Mouse (Mus musculus): ENCODE results near the gene Dmac1. TPM values are rescaled to one million over a fixed set of nuclear protein-coding genes. Genes with fewer than 3 reads are reported as not detected.
A peak's percentile ranks its signal among the peaks of the same experiment; 100 is the strongest.

The Dmac1 gene
- total and polyA plus RNA-seq, 2 experiments from 2014 or later: 54.4 to 81.7 TPM

- no peaks in the 10 kb centered on the region for H3K4me1 ChIP-seq (ENCODE audit: insufficient read depth, low read length)
- no peak for TF ChIP-seq CTCF (IDR thresholded peaks at IDR 0.05)
- no peak overlapping the region for H3K4me3 ChIP-seq (ENCODE audit: low read depth, low read length)
- H3K4me2 ChIP-seq (ENCODE audit: low read depth, low read length, poor library complexity, severe bottlenecking): no peak overlapping the region
- DNase-seq (ENCODE audit: low spot score) (no peak), ATAC-seq (ENCODE audit: low FRiP score) (no peak)
- no peaks in the 10 kb centered on the region for H3K9me3 ChIP-seq (ENCODE audit: low read length)
- H3K36me3 ChIP-seq (ENCODE audit: insufficient read depth, low read length): no peaks in the 10 kb centered on the region
- no peak overlapping the region for H3K9ac ChIP-seq (replicated peaks; ENCODE audit: low read length, poor library complexity, severe bottlenecking)
- no peak overlapping the region for H3K27ac ChIP-seq (ENCODE audit: low read depth, low read length)
- WGBS: 70% methylated on average over 1 of the region's 1 CpGs
- H3K27me3 ChIP-seq (ENCODE audit: insufficient read depth, low read length): no peaks in the 10 kb centered on the region
Measured at GRCm38 (mm10) chr4:75300205-75300972, 22.3 kb upstream of the Dmac1 start.

GRCm38 (mm10) chr4:75292315-75292714 is 14.2 kb upstream of the Dmac1 start:
- no peak overlapping the region for H3K9ac ChIP-seq (replicated peaks; ENCODE audit: low read length, poor library complexity, severe bottlenecking)
- ATAC-seq (ENCODE audit: low FRiP score): no peak
- no peaks in the 10 kb centered on the region for H3K36me3 ChIP-seq (ENCODE audit: insufficient read depth, low read length)
- no peaks in the 10 kb centered on the region for H3K4me1 ChIP-seq (ENCODE audit: insufficient read depth, low read length)
- no peak for DNase-seq (ENCODE audit: low spot score)
- WGBS: 45% methylated on average over 4 of the region's 4 CpGs
- H3K4me3 ChIP-seq (ENCODE audit: low read depth, low read length): no peak overlapping the region
- no peak for TF ChIP-seq CTCF (IDR thresholded peaks at IDR 0.05)
- no peak overlapping the region for H3K4me2 ChIP-seq (ENCODE audit: low read depth, low read length, poor library complexity, severe bottlenecking)
- H3K27ac ChIP-seq (ENCODE audit: low read depth, low read length): no peak overlapping the region
- no peaks in the 10 kb centered on the region for H3K27me3 ChIP-seq (ENCODE audit: insufficient read depth, low read length)
- no peaks in the 10 kb centered on the region for H3K9me3 ChIP-seq (ENCODE audit: low read length)

- no peaks in the 10 kb centered on the region for H3K4me1 ChIP-seq (ENCODE audit: insufficient read depth, low read length)
- H3K27ac ChIP-seq (ENCODE audit: low read depth, low read length): no peak overlapping the region
- H3K9me3 ChIP-seq (ENCODE audit: low read length): no peaks in the 10 kb centered on the region
- H3K27me3 ChIP-seq (ENCODE audit: insufficient read depth, low read length): no peaks in the 10 kb centered on the region
- no peak overlapping the region for H3K4me2 ChIP-seq (ENCODE audit: low read depth, low read length, poor library complexity, severe bottlenecking)
- no peak overlapping the region for H3K4me3 ChIP-seq (ENCODE audit: low read depth, low read length)
- DNase-seq (ENCODE audit: low spot score) (no peak), ATAC-seq (ENCODE audit: low FRiP score) (no peak)
- no peak for TF ChIP-seq CTCF (IDR thresholded peaks at IDR 0.05)
- WGBS: 90% methylated on average over 4 of the region's 4 CpGs
- H3K36me3 ChIP-seq (ENCODE audit: insufficient read depth, low read length): no peaks in the 10 kb centered on the region
- H3K9ac ChIP-seq (replicated peaks; ENCODE audit: low read length, poor library complexity, severe bottlenecking): no peak overlapping the region
Measured at GRCm38 (mm10) chr4:75291142-75291541, 13.0 kb upstream of the Dmac1 start.

- whole genome bisulfite sequencing: 7% methylated on average over 30 of the region's 30 CpGs
- peak; percentile 5 for DNase-seq (ENCODE audit: low spot score)
Measured at GRCm38 (mm10) chr4:75277467-75278196, 473 bp downstream of the Dmac1 start.

GRCm38 (mm10) chr4:75275737-75276136 is 2.4 kb downstream of the Dmac1 start:
- no peak overlapping the region for H3K4me2 ChIP-seq (ENCODE audit: low read depth, low read length, poor library complexity, severe bottlenecking)
- no peaks in the 10 kb centered on the region for H3K9me3 ChIP-seq (ENCODE audit: low read length)
- no peaks in the 10 kb centered on the region for H3K27me3 ChIP-seq (ENCODE audit: insufficient read depth, low read length)
- H3K9ac ChIP-seq (replicated peaks; ENCODE audit: low read length, poor library complexity, severe bottlenecking): no peak overlapping the region
- H3K4me1 ChIP-seq (ENCODE audit: insufficient read depth, low read length): no peaks in the 10 kb centered on the region
- no peak overlapping the region for H3K4me3 ChIP-seq (ENCODE audit: low read depth, low read length)
- H3K27ac ChIP-seq (ENCODE audit: low read depth, low read length): no peak overlapping the region
- DNase-seq (ENCODE audit: low spot score): no peak
- ATAC-seq (ENCODE audit: low FRiP score): no peak
- H3K36me3 ChIP-seq (ENCODE audit: insufficient read depth, low read length): 0 out of 2 replicates have a peak, but pooled peaks cover 4% of the 10 kb centered on the region
- TF ChIP-seq CTCF (IDR thresholded peaks at IDR 0.05): no peak
- 96% methylated on average over 2 of the region's 2 CpGs for WGBS

More at GRCm38 (mm10) chr4:75277467-75278196, 473 bp downstream of the Dmac1 start:
- Histone ChIP-seq H3K4me2 (ENCODE audit: low read depth, low read length, poor library complexity, severe bottlenecking) (peak overlapping the region; percentile 62), H3K27ac (ENCODE audit: low read depth, low read length) (peak overlapping the region; percentile 62), H3K27me3 (ENCODE audit: insufficient read depth, low read length) (no peaks in the 10 kb centered on the region), H3K4me1 (ENCODE audit: insufficient read depth, low read length) (no peaks in the 10 kb centered on the region), H3K9me3 (ENCODE audit: low read length) (no peaks in the 10 kb centered on the region), H3K9ac (replicated peaks; ENCODE audit: low read length, poor library complexity, severe bottlenecking) (peak overlapping the region; percentile 89), H3K4me3 (ENCODE audit: low read depth, low read length) (peak overlapping the region; percentile 69), H3K36me3 (ENCODE audit: insufficient read depth, low read length) (no peaks in the 10 kb centered on the region)
- ATAC-seq (ENCODE audit: low FRiP score): peak; percentile 89
- TF ChIP-seq CTCF (IDR thresholded peaks at IDR 0.05): no peak

GRCm38 (mm10) chr4:75267866-75268265 is 10.2 kb downstream of the Dmac1 start:
- ATAC-seq (ENCODE audit: low FRiP score): no peak

More at GRCm38 (mm10) chr4:75267866-75268265, 10.2 kb downstream of the Dmac1 start:
- H3K9ac ChIP-seq (replicated peaks; ENCODE audit: low read length, poor library complexity, severe bottlenecking): no peak overlapping the region
- H3K9me3 ChIP-seq (ENCODE audit: low read length): no peaks in the 10 kb centered on the region
- H3K4me2 ChIP-seq (ENCODE audit: low read depth, low read length, poor library complexity, severe bottlenecking): no peak overlapping the region
- H3K4me3 ChIP-seq (ENCODE audit: low read depth, low read length): no peak overlapping the region
- no peak overlapping the region for H3K27ac ChIP-seq (ENCODE audit: low read depth, low read length)
- no peaks in the 10 kb centered on the region for H3K27me3 ChIP-seq (ENCODE audit: insufficient read depth, low read length)
- no peaks in the 10 kb centered on the region for H3K4me1 ChIP-seq (ENCODE audit: insufficient read depth, low read length)
- DNase-seq (ENCODE audit: low spot score): no peak
- WGBS: 71% methylated on average over 2 of the region's 2 CpGs
- TF ChIP-seq CTCF (IDR thresholded peaks at IDR 0.05): no peak
- 0 out of 2 replicates have a peak, but pooled peaks cover 4% of the 10 kb centered on the region for H3K36me3 ChIP-seq (ENCODE audit: insufficient read depth, low read length)
